Mouse (Mus musculus): Measurements from ENCODE around the gene Myo9b.

DNA sequence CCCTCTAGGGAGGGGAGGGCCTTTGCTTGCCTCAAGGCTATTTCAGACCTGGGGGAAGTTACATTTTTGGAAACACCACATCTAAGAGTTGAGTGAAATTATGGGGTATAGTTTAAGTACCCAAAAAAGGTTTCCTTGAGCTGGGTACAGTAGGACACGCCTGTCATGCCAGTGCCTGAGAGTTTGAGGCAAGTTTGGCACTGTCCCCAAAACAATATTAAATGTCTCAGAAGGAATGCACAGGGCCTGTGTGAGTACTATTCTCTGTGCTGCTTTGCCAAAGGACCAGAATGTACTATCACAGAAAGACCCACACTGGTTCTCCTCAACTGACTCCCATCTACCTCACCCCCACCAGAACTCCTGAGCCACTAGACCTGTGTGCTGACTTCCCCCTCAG is 31.1 kb downstream of the Myo9b start:
- TF ChIP-seq CTCF (IDR thresholded peaks at IDR 0.05; ENCODE audit: low read depth) (no peak), EP300 (IDR thresholded peaks at IDR 0.05; ENCODE audit: low read depth) (no peak)

Measured in liver, postnatal 0 days (tissue).